Mouse (Mus musculus) heart, embryonic 15.5 days (tissue): ENCODE measurements around the gene Pard3. TPM values are rescaled to one million over a fixed set of nuclear protein-coding genes. Genes with fewer than 3 reads are reported as not detected.

ENCODE experiments used
- ATAC-seq: fragments of 200-750 bp; cut with Nextera tagmentation; replicated peaks from 2 replicates; pipeline ENCODE4 v1.8.0; 2017; ENCODE audit warnings: low read depth, moderate TSS enrichment; ENCODE audit not compliant: insufficient number of reproducible peaks, insufficient read depth, low FRiP score
- H3K27ac ChIP-seq: fragments of 300-500 bp; sonication (generic); 2 replicates; pipeline ENCODE4 v1.5.1; 2015; ENCODE audit warnings: mild to moderate bottlenecking, inconsistent platforms
- H3K27me3 ChIP-seq: fragments of 300-500 bp; sonication (generic); 2 replicates; pipeline ENCODE4 v1.6.1; 2015; ENCODE audit warnings: inconsistent platforms
- H3K36me3 ChIP-seq: fragments of 300-500 bp; sonication (generic); 2 replicates; pipeline ENCODE4 v1.6.1; 2015; ENCODE audit warnings: mild to moderate bottlenecking, inconsistent platforms
- H3K4me1 ChIP-seq: fragments of 300-500 bp; sonication (generic); replicated peaks from 2 replicates; pipeline ENCODE4 v1.6.1; 2015; ENCODE audit warnings: inconsistent platforms
- H3K4me2 ChIP-seq: fragments of 300-500 bp; sonication (generic); 2 replicates; pipeline ENCODE4 v1.6.1; 2015; ENCODE audit warnings: inconsistent platforms, mild to moderate bottlenecking, moderate library complexity
- H3K4me3 ChIP-seq: fragments of 300-500 bp; sonication (generic); 2 replicates; pipeline ENCODE4 v1.5.1; 2015; ENCODE audit warnings: mild to moderate bottlenecking, inconsistent platforms
- H3K9ac ChIP-seq: fragments of 300-500 bp; sonication (generic); 2 replicates; pipeline ENCODE4 v1.6.1; 2015; ENCODE audit warnings: mild to moderate bottlenecking, inconsistent platforms
- H3K9me3 ChIP-seq: fragments of 300-500 bp; sonication (generic); replicated peaks from 2 replicates; pipeline ENCODE4 v1.6.1; 2016; ENCODE audit warnings: inconsistent platforms
- WGBS: fragments of 180-500 bp; shearing (Covaris S2); methylation state at CpG from one replicate; pipeline ENCODE4 v1.1.7; 2015; ENCODE audit warnings: mixed read lengths; 5-methylcytosine and 5-hydroxymethylcytosine counted together
- polyA plus RNA-seq: library from polyadenylated mRNA; unstranded; fragments of >200 nt; fragmentation: Nextera tagmentation; extraction: Ambion mirVana; gene quantifications from 2 replicates; pipeline ENCODE4 v1.2.1, GENCODE M21; 2015

The Pard3 gene
- polyA plus RNA-seq, 1 experiment from 2014 or later: 14.9 TPM

DNA sequence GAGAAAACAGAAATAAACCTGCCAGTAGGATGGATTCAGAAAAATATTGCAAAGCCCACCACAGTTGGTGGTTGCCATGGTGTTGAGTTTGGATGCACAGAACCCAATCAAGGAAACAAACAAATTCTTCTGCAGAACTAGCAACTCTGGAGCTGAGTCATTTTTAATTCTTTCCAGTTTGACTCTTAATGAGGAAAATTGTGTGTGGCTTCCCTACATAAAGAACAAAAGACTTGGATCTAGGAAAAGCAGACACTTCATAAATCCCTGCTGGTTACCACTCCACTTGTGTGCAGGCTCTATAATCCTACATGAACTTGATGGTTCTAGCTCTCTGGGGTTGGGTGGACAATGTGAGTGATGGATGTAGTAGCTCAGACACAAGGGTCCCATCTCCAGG lies 298.1 kb downstream of the Pard3 start:
- H3K9me3 ChIP-seq: no peaks in the 10 kb centered on the region
- no peaks in the 10 kb centered on the region for H3K27me3 ChIP-seq
- no peak for ATAC-seq
- H3K4me2 ChIP-seq: no peak overlapping the region
- no peak overlapping the region for H3K4me3 ChIP-seq
- H3K27ac ChIP-seq: no peak overlapping the region
- H3K9ac ChIP-seq: no peak overlapping the region
- H3K4me1 ChIP-seq: no peaks in the 10 kb centered on the region
- no peaks in the 10 kb centered on the region for H3K36me3 ChIP-seq

- Histone ChIP-seq H3K9ac (no peak overlapping the region), H3K4me1 (no peaks in the 10 kb centered on the region), H3K27ac (no peak overlapping the region), H3K4me2 (no peak overlapping the region), H3K9me3 (no peaks in the 10 kb centered on the region), H3K4me3 (no peak overlapping the region), H3K36me3 (peaks cover 9% of the 10 kb centered on the region), H3K27me3 (no peaks in the 10 kb centered on the region)
- WGBS: 65% methylated on average over 3 of the region's 3 CpGs
- no peak for ATAC-seq
Observed at GRCm38 (mm10) chr8:127368347-127368746, 304.7 kb downstream of the Pard3 start.

GRCm38 (mm10) chr8:127371326-127371949 lies 307.7 kb downstream of the Pard3 start:
- Histone ChIP-seq H3K4me3 (no peak overlapping the region), H3K27ac (no peak overlapping the region), H3K9me3 (no peaks in the 10 kb centered on the region), H3K36me3 (peaks cover 9% of the 10 kb centered on the region), H3K27me3 (no peaks in the 10 kb centered on the region), H3K4me2 (no peak overlapping the region), H3K9ac (no peak overlapping the region), H3K4me1 (no peaks in the 10 kb centered on the region)
- no peak for ATAC-seq
- 93% methylated on average over 16 of the region's 16 CpGs for WGBS

DNA sequence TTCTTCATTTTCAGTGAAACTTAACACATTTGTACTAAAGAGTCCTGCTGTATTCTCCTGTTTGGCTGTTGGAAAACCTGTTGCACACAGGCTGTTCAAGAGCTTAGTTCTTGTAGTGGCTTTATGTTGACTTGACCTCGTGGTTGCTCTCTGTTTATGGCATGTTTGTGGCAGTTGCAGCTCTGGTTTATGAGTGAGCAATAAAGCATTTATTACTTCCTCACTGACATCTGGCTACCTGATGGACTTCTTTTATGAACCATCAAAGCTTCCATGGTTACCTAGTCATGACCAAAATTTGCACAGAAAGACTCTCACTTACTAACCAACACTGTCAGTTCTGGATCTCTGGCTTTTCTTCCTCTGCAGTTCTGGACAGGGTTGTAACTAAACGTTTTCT lies 314.1 kb downstream of the Pard3 start:
- Histone ChIP-seq H3K4me2 (no peak overlapping the region), H3K4me1 (no peaks in the 10 kb centered on the region), H3K36me3 (peaks cover 11% of the 10 kb centered on the region), H3K4me3 (no peak overlapping the region), H3K9me3 (no peaks in the 10 kb centered on the region), H3K27ac (no peak overlapping the region), H3K9ac (no peak overlapping the region), H3K27me3 (no peaks in the 10 kb centered on the region)
- ATAC-seq: no peak
- WGBS: 65% methylated on average over 2 of the region's 2 CpGs

DNA sequence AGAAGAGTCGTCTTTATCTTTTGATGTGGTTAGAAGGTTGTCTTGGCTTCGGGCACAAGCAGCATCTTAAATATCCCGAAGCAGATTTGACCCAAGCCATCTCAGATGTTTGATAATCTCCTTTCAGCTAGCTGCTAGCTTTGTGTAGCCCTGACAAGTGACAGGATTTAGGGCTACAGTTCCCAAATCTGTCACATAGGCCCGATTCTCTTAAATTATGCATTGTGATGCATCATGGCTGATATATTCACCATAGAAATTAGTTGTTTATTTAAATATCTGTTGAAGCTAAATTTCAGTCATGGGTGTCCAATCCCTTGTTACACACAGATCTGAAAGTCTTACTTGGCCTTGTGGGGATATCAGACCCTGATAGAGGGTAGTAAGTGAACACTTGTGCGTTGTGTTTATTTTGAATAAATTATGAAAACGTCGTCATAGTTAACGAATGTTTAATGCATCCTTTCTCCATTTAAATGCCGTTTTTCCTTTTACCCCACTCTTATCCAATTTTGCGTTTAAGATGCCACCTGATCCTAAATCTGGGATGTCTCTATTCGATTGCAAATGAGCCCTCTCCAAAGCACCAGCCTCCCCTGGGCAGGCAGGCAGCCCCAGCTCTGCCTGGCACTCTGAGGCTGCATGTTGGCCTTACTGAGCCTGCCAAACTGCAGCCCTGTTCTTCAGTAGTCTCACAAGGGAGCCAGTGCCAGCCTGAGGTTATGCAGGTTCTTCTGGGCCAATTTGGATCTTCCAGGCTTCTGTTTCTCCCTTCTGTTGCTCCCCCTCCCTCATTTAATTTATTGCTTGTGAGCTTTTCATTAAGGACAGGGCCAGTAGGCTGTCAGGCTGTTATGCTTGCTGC lies 315.5 kb downstream of the Pard3 start:
- H3K27ac ChIP-seq: no peak overlapping the region
- H3K4me3 ChIP-seq: no peak overlapping the region
- H3K9me3 ChIP-seq: no peaks in the 10 kb centered on the region
- H3K9ac ChIP-seq: no peak overlapping the region
- no peaks in the 10 kb centered on the region for H3K27me3 ChIP-seq
- WGBS: 79% methylated on average over 11 of the region's 11 CpGs
- H3K4me1 ChIP-seq: no peaks in the 10 kb centered on the region
- ATAC-seq: no peak
- H3K36me3 ChIP-seq: peaks cover 20% of the 10 kb centered on the region
- H3K4me2 ChIP-seq: no peak overlapping the region

- H3K4me2 ChIP-seq: no peak overlapping the region
- WGBS: 96% methylated on average over 3 of the region's 3 CpGs
- H3K9ac ChIP-seq: no peak overlapping the region
- peaks cover 20% of the 10 kb centered on the region for H3K36me3 ChIP-seq
- no peak overlapping the region for H3K4me3 ChIP-seq
- no peaks in the 10 kb centered on the region for H3K9me3 ChIP-seq
- no peaks in the 10 kb centered on the region for H3K27me3 ChIP-seq
- no peak for ATAC-seq
- H3K4me1 ChIP-seq: no peaks in the 10 kb centered on the region
- H3K27ac ChIP-seq: no peak overlapping the region
Observed at GRCm38 (mm10) chr8:127381259-127381658, 317.6 kb downstream of the Pard3 start.

DNA sequence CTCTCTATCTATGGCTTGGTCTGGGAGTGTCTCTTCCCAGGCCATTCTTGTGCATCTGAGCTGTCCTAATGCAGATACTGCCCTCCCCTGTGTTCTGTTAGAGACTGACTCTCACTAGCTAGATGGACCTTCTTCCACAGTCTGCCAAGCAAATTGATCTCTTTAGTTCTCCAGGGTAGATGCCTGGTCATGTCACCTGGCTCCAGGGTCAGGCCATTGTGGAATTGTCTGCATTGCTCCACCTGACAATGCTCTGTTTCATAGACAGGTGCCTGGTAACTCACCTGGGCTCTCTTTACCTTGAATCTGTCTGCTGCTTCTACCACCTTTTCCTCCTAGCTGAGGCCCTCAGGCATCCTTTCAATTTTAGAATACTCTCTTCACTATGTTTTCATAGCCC lies 329.0 kb downstream of the Pard3 start:
- Histone ChIP-seq H3K4me3 (no peak overlapping the region), H3K27ac (no peak overlapping the region), H3K36me3 (peaks cover 29% of the 10 kb centered on the region), H3K9me3 (0 out of 2 replicates have a peak, but pooled peaks cover 8% of the 10 kb centered on the region), H3K4me2 (no peak overlapping the region), H3K4me1 (no peaks in the 10 kb centered on the region), H3K9ac (no peak overlapping the region), H3K27me3 (no peaks in the 10 kb centered on the region)
- no peak for ATAC-seq

GRCm38 (mm10) chr8:127395488-127395887 lies 331.8 kb downstream of the Pard3 start:
- H3K27me3 ChIP-seq: no peaks in the 10 kb centered on the region
- no peaks in the 10 kb centered on the region for H3K4me1 ChIP-seq
- no peak overlapping the region for H3K4me3 ChIP-seq
- no peak overlapping the region for H3K27ac ChIP-seq
- 78% methylated on average over 4 of the region's 4 CpGs for WGBS
- H3K9me3 ChIP-seq: no peaks in the 10 kb centered on the region
- no peak for ATAC-seq
- no peak overlapping the region for H3K4me2 ChIP-seq
- H3K9ac ChIP-seq: no peak overlapping the region
- peaks cover 22% of the 10 kb centered on the region; the same call in 1 of the 2 replicates for H3K36me3 ChIP-seq

- Histone ChIP-seq H3K4me1 (no peaks in the 10 kb centered on the region), H3K27me3 (no peaks in the 10 kb centered on the region), H3K9ac (no peak overlapping the region), H3K27ac (no peak overlapping the region), H3K4me3 (no peak overlapping the region), H3K36me3 (peaks cover 8% of the 10 kb centered on the region; the same call in 1 of the 2 replicates), H3K9me3 (no peaks in the 10 kb centered on the region), H3K4me2 (no peak overlapping the region)
- ATAC-seq: no peak
Observed at GRCm38 (mm10) chr8:127405815-127406214, 342.1 kb downstream of the Pard3 start.

GRCm38 (mm10) chr8:127410606-127411005 lies 346.9 kb downstream of the Pard3 start:
- Histone ChIP-seq H3K4me3 (no peak overlapping the region), H3K9me3 (no peaks in the 10 kb centered on the region), H3K27me3 (no peaks in the 10 kb centered on the region), H3K36me3 (peaks cover 8% of the 10 kb centered on the region; the same call in 1 of the 2 replicates), H3K4me1 (no peaks in the 10 kb centered on the region), H3K4me2 (no peak overlapping the region), H3K27ac (no peak overlapping the region), H3K9ac (no peak overlapping the region)
- WGBS: 87% methylated on average over 12 of the region's 12 CpGs
- no peak for ATAC-seq

- H3K9me3 ChIP-seq: no peaks in the 10 kb centered on the region
- WGBS: 84% methylated on average over 4 of the region's 4 CpGs
- peaks cover 8% of the 10 kb centered on the region; the same call in 1 of the 2 replicates for H3K36me3 ChIP-seq
- ATAC-seq: no peak
- H3K4me1 ChIP-seq: no peaks in the 10 kb centered on the region
- no peak overlapping the region for H3K4me3 ChIP-seq
- no peaks in the 10 kb centered on the region for H3K27me3 ChIP-seq
- H3K4me2 ChIP-seq: no peak overlapping the region
- no peak overlapping the region for H3K27ac ChIP-seq
- no peak overlapping the region for H3K9ac ChIP-seq
Observed at GRCm38 (mm10) chr8:127411190-127411848, 347.6 kb downstream of the Pard3 start.
